In the genomic region with DNA sequence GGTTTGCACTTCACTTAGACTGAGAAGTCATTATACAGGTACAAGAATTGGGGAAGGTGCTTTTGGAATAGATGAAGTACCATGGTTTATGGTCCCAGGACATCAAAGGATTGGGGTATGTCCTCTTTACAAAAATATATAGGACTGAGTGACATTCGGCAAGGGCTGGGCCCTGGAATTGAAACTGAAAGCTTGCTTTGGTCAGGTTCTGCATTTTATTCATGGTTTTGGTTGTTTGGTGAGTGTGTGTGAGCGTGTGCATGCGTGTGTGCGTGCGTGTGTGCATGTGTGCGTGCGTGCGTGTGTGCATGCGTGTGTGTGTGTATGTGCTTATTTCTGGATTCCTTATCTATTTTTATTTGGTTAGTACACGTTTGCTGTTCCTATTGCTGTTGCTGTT, we compare ENCODE assay signal across 22 mouse cellular contexts.
"Had no signal": no experiment of that assay in that cellular context is flagged by ENCODE, and none has a peak within 500 bp of the region (broad histone marks: within the 10 kb centered on the region; RNA-seq: fewer than 3 reads in every experiment).

No protein-coding gene starts in this region.

- H3K4me2 ChIP-seq: heart, embryonic 12.5 days; hindbrain, embryonic 12.5 days; hindbrain, embryonic 14.5 days; intestine, embryonic 15.5 days; kidney, embryonic 15.5 days; limb, embryonic 13.5 days; limb, embryonic 15.5 days; liver, embryonic 12.5 days had no signal

- H3K4me1 ChIP-seq: heart, embryonic 10.5 days; heart, embryonic 12.5 days; hindbrain, embryonic 10.5 days; hindbrain, embryonic 12.5 days; intestine, embryonic 15.5 days; kidney, embryonic 15.5 days; limb, embryonic 13.5 days; limb, embryonic 15.5 days; liver, embryonic 12.5 days had no signal

- H3K27me3 ChIP-seq: heart, embryonic 12.5 days; hindbrain, embryonic 12.5 days; intestine, embryonic 15.5 days; kidney, embryonic 15.5 days; limb, embryonic 13.5 days; limb, embryonic 15.5 days; liver, embryonic 12.5 days had no signal

- H3K36me3 ChIP-seq: heart, embryonic 10.5 days; heart, embryonic 12.5 days; hindbrain, embryonic 10.5 days; hindbrain, embryonic 12.5 days; intestine, embryonic 15.5 days; kidney, embryonic 15.5 days; limb, embryonic 13.5 days; limb, embryonic 15.5 days; liver, embryonic 12.5 days had no signal

- H3K9me3 ChIP-seq: heart, embryonic 10.5 days; heart, embryonic 12.5 days; hindbrain, embryonic 10.5 days; hindbrain, embryonic 12.5 days; intestine, embryonic 15.5 days; kidney, embryonic 15.5 days; limb, embryonic 13.5 days; limb, embryonic 15.5 days; liver, embryonic 12.5 days had no signal

- H3K9ac ChIP-seq: heart, embryonic 12.5 days; hindbrain, embryonic 12.5 days; hindbrain, embryonic 14.5 days; intestine, embryonic 15.5 days; kidney, embryonic 15.5 days; limb, embryonic 13.5 days; limb, embryonic 15.5 days; liver, embryonic 12.5 days had no signal

- H3K4me3 ChIP-seq: heart, embryonic 10.5 days; heart, embryonic 12.5 days; hindbrain, embryonic 10.5 days; hindbrain, embryonic 12.5 days; intestine, embryonic 15.5 days; kidney, embryonic 15.5 days; limb, embryonic 13.5 days; limb, embryonic 15.5 days; liver, embryonic 12.5 days had no signal

- ATAC-seq: inflammation-experienced regulatory T-cells, adult 6 months; intestine, embryonic 15.5 days; intestine, postnatal 0 days; liver, embryonic 12.5 days had no signal

- DNase-seq: gastrocnemius, postnatal 14 days; gastrocnemius, postnatal 36 days; heart, adult 18-20 months; heart, postnatal 14 days; heart, postnatal 36 days; kidney, adult 18-20 months; kidney, adult 9 months; kidney, postnatal 14 days; kidney, postnatal 36 days had no signal

- H3K27ac ChIP-seq: heart, embryonic 10.5 days; hindbrain, embryonic 10.5 days; hindbrain, embryonic 12.5 days; hindbrain, embryonic 14.5 days; intestine, embryonic 15.5 days; kidney, embryonic 15.5 days; kidney, postnatal 0 days; limb, embryonic 13.5 days; limb, embryonic 15.5 days; liver, embryonic 12.5 days had no signal
